10 mouse cellular contexts compared by ENCODE assay signal in genomic region chr11:96399923-96400322, GRCm38 (mm10). TPM values are rescaled to one million over a fixed set of nuclear protein-coding genes. Genes with fewer than 3 reads are reported as not detected.
A peak's percentile ranks its signal among the peaks of the same experiment; 100 is the strongest.
DNase-seq lines count a peak whose midpoint lies in the region.
"Had no signal": no experiment of that assay in that cellular context is flagged by ENCODE, and none has a peak within 500 bp of the region (broad histone marks: within the 10 kb centered on the region; RNA-seq: fewer than 3 reads in every experiment).

No protein-coding gene starts in this region.

- peak; percentile 53 for DNase-seq in adrenal gland, adult 2 months
- DNase-seq in adrenal gland, adult 18-20 months (ENCODE audit: low spot score in 2 of 2): no peak
- peak; percentile 34 for DNase-seq in c-Kit-positive CD71-negative TER-119-negative erythroid progenitor cells, embryonic 14.5 days (ENCODE audit: low read depth)
- DNase-seq in heart, postnatal 10 days: peak; percentile 59 to 66
- peak; percentile 65 for DNase-seq in lung, postnatal 36 days
- no peak for DNase-seq in frontal cortex, postnatal 36 days (ENCODE audit: low spot score in 2 of 2)
- DNase-seq in kidney, adult 9 months: no peak
- no peak for DNase-seq in thymus, adult 18-20 months

- intact Hi-C loops in heart, postnatal 10 days (cut with DNase I): no loop called here

RNA-seq across cellular contexts. Expression of gene Hoxb1, which starts 34.4 kb away (rescaled TPM):
- not detected for total RNA-seq in adrenal gland, adult 2 months (2021)
- polyA plus RNA-seq in adrenal gland, adult 2 months (2012; rRNA removed): not detected in 2 replicates
- total RNA-seq in adrenal gland, adult 18-20 months (2021): not detected
- total RNA-seq in heart, postnatal 10 days (2021): not detected
- total RNA-seq: layer of hippocampus, postnatal 10 days had no signal
- polyA plus RNA-seq: testis, adult 2 months had no signal

RNA-seq across cellular contexts. Expression of gene Hoxb2, which starts 49.6 kb away (rescaled TPM):
- total RNA-seq in adrenal gland, adult 2 months (2021): 10 to 100 TPM; 18.7 to 22.6 TPM
- polyA plus RNA-seq in adrenal gland, adult 2 months (2012; rRNA removed): 69.6 and 86.1 TPM in 2 replicates
- total RNA-seq in adrenal gland, adult 18-20 months (2021): 10 to 100 TPM; 17.1 to 21.5 TPM
- total RNA-seq in heart, postnatal 10 days (2021): 1 to 10 TPM; 1.6 to 1.7 TPM
- total RNA-seq: layer of hippocampus, postnatal 10 days had no signal

Comparison
In these comparisons a context has a peak if more than half of its experiments do, and no peak if none do; other contexts are left out.
1. DNase-seq: peak in adrenal gland, adult 2 months (single experiment), c-Kit-positive CD71-negative TER-119-negative erythroid progenitor cells, embryonic 14.5 days (single experiment), heart, postnatal 10 days (2 of 2) and lung, postnatal 36 days (single experiment); none in adrenal gland, adult 18-20 months (0 of 2), frontal cortex, postnatal 36 days (0 of 2), kidney, adult 9 months (single experiment) and thymus, adult 18-20 months (0 of 2).
2. RNA of gene Hoxb2, which starts 49.6 kb away (total RNA-seq): 18.7 to 22.6 TPM in adrenal gland, adult 2 months and 17.1 to 21.5 TPM in adrenal gland, adult 18-20 months; 1.6 to 1.7 TPM in heart, postnatal 10 days; every median in the first group is over 4 times any median in the second.